Mouse (Mus musculus) neural tube, embryonic 15.5 days (tissue): ENCODE measurements around the gene Auts2. TPM values are rescaled to one million over a fixed set of nuclear protein-coding genes. Genes with fewer than 3 reads are reported as not detected.

Experiments used
- ATAC-seq: fragments of 200-750 bp; cut with Nextera tagmentation; 2 replicates; pipeline ENCODE4 v1.8.0; 2017; ENCODE audit warnings: mild to moderate bottlenecking, moderate TSS enrichment, moderate library complexity; ENCODE audit not compliant: low FRiP score
- H3K27ac ChIP-seq: fragments of 300-500 bp; sonication (generic); replicated peaks from 2 replicates; pipeline ENCODE4 v1.5.1; 2015; ENCODE audit warnings: mild to moderate bottlenecking, inconsistent platforms
- H3K27me3 ChIP-seq: fragments of 300-500 bp; sonication (generic); replicated peaks from 2 replicates; pipeline ENCODE4 v1.6.1; 2015; ENCODE audit warnings: inconsistent platforms
- H3K36me3 ChIP-seq: fragments of 300-500 bp; sonication (generic); 2 replicates; pipeline ENCODE4 v1.6.1; 2015; ENCODE audit warnings: inconsistent platforms
- H3K4me1 ChIP-seq: fragments of 300-500 bp; sonication (generic); 2 replicates; pipeline ENCODE4 v1.6.1; 2015; ENCODE audit warnings: inconsistent platforms
- H3K4me2 ChIP-seq: fragments of 300-500 bp; sonication (generic); 2 replicates; pipeline ENCODE4 v1.6.1; 2015; ENCODE audit warnings: inconsistent platforms, mild to moderate bottlenecking, moderate library complexity
- H3K4me3 ChIP-seq: fragments of 300-500 bp; sonication (generic); replicated peaks from 2 replicates; pipeline ENCODE4 v1.5.1; 2015; ENCODE audit warnings: mild to moderate bottlenecking, inconsistent platforms
- H3K9ac ChIP-seq: fragments of 300-500 bp; sonication (generic); replicated peaks from 2 replicates; pipeline ENCODE4 v1.6.1; 2015; ENCODE audit warnings: mild to moderate bottlenecking, inconsistent platforms
- H3K9me3 ChIP-seq: fragments of 300-500 bp; sonication (generic); replicated peaks from 2 replicates; pipeline ENCODE4 v1.6.1; 2016; ENCODE audit warnings: inconsistent platforms
- WGBS: fragments of 180-500 bp; shearing (Covaris S2); methylation state at CpG from one replicate; pipeline ENCODE4 v1.1.7; 2015; ENCODE audit warnings: mixed read lengths; 5-methylcytosine and 5-hydroxymethylcytosine counted together
- polyA plus RNA-seq: library from polyadenylated mRNA; unstranded; fragments of >200 nt; fragmentation: Nextera tagmentation; extraction: Ambion mirVana; gene quantifications from 2 replicates; pipeline ENCODE4 v1.2.1, GENCODE M21; 2015

Auts2 gene
- polyA plus RNA-seq, 1 experiment from 2014 or later: 52.5 TPM

DNA sequence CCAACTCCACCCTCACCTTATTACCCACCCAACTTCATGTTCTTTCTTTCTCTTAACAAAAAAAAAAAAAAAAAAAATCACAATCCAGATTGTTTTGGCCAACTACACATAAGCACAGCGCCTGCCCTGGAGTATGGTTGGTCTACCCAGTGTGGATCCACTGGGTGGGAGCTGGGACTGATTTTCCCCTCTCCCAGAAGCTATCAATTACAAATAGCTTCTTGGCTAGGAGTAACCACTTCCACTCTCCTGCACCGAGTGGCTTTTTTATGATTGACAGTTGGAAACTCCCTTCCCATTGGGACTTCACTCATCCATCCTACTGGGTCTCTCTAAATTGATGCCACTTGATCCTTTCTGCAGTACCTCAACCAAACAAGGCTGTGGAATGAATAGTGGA lies 170.5 kb downstream of the Auts2 start:
- Histone ChIP-seq H3K27ac (no peak overlapping the region), H3K9me3 (no peaks in the 10 kb centered on the region), H3K27me3 (no peaks in the 10 kb centered on the region), H3K36me3 (no peaks in the 10 kb centered on the region), H3K9ac (no peak overlapping the region), H3K4me2 (no peak overlapping the region), H3K4me3 (no peak overlapping the region), H3K4me1 (peaks cover 36% of the 10 kb centered on the region)
- WGBS: 74% methylated on average over 2 of the region's 2 CpGs
- ATAC-seq: no peak

DNA sequence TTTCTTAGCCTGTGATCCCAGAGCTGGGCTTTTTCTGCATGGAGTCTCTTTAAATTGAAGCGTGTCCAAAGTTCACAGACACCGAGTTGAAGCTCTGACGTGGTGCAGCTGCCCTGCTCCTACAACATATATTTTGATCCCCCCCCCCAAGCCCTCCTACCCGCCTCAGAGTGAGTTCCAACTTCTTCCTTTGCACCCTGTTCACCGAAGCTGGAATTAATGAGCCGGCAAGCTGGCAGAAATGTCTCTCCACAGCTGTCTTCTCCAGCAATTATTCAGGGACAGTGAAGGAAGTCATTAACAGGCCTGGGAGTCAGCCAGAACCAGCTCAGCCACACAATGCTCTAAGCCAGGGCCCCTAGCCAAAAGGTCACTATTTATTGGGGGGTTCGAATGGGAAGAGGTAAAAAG lies 174.5 kb downstream of the Auts2 start:
- H3K4me2 ChIP-seq: no peak overlapping the region
- H3K36me3 ChIP-seq: no peaks in the 10 kb centered on the region
- H3K9me3 ChIP-seq: no peaks in the 10 kb centered on the region
- no peak overlapping the region for H3K9ac ChIP-seq
- H3K27me3 ChIP-seq: no peaks in the 10 kb centered on the region
- 4% methylated on average over 7 of the region's 7 CpGs for WGBS
- peaks cover 40% of the 10 kb centered on the region for H3K4me1 ChIP-seq
- H3K4me3 ChIP-seq: no peak overlapping the region
- peak; percentile 69 for ATAC-seq
- H3K27ac ChIP-seq: no peak overlapping the region

DNA sequence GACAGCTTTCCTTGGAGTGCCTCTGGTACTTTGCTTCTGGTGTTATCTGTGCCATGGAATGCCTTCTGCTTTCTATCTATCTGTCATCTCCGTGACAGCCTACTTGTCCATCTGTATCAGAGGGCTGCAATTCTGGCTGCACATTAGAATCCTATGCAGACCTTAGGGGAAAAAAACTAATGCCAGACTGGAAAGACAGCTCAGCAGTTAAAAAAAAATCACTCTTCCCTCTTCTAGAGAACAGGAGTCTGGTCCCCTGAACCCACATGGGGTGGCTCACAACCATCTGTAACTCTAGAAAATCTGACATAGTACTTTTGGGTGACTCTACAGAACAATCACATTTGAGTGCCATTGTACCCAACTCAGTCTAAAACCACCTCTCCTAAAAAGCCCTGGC lies 181.9 kb downstream of the Auts2 start:
- WGBS: 85% methylated on average over 1 of the region's 1 CpGs
- no peaks in the 10 kb centered on the region for H3K36me3 ChIP-seq
- H3K9me3 ChIP-seq: no peaks in the 10 kb centered on the region
- H3K4me1 ChIP-seq: peaks cover 7% of the 10 kb centered on the region; the same call in 1 of the 2 replicates
- H3K27ac ChIP-seq: no peak overlapping the region
- no peak overlapping the region for H3K4me2 ChIP-seq
- H3K9ac ChIP-seq: no peak overlapping the region
- ATAC-seq: no peak
- H3K27me3 ChIP-seq: no peaks in the 10 kb centered on the region
- no peak overlapping the region for H3K4me3 ChIP-seq

- Histone ChIP-seq H3K4me3 (no peak overlapping the region), H3K4me1 (peaks cover 2% of the 10 kb centered on the region; the same call in 1 of the 2 replicates), H3K27ac (no peak overlapping the region), H3K36me3 (no peaks in the 10 kb centered on the region), H3K9me3 (no peaks in the 10 kb centered on the region), H3K27me3 (no peaks in the 10 kb centered on the region), H3K4me2 (no peak overlapping the region), H3K9ac (no peak overlapping the region)
- no peak for ATAC-seq
- 66% methylated on average over 5 of the region's 5 CpGs for WGBS
Measured at GRCm38 (mm10) chr5:132357726-132358125, 185.4 kb downstream of the Auts2 start.

DNA sequence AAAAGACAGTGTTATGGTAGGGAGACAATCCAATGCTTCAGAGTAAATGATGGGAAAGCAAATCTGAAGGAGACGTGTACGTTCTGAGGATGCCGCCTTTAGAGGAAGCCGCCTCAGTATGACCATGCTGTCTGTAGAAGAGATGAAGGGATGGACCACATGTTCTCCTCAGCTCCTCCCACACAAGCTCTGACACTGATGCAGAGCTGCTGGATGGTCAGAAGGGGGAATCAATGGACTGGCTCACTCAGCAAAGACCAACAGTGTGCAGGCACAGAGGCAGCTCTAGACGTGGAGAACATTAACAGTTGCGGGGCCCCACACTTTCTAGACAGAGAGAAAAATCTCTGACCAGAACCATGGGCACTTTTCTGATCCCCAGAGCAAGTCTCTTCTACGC lies 187.2 kb downstream of the Auts2 start:
- 0 out of 2 replicates have a peak, but pooled peaks cover 2% of the 10 kb centered on the region for H3K4me1 ChIP-seq
- no peak overlapping the region for H3K4me2 ChIP-seq
- H3K4me3 ChIP-seq: no peak overlapping the region
- no peak overlapping the region for H3K27ac ChIP-seq
- ATAC-seq: no peak
- no peaks in the 10 kb centered on the region for H3K27me3 ChIP-seq
- no peak overlapping the region for H3K9ac ChIP-seq
- H3K36me3 ChIP-seq: no peaks in the 10 kb centered on the region
- no peaks in the 10 kb centered on the region for H3K9me3 ChIP-seq
- 80% methylated on average over 7 of the region's 7 CpGs for WGBS

GRCm38 (mm10) chr5:132352437-132352836 lies 190.7 kb downstream of the Auts2 start:
- WGBS: 17% methylated on average over 1 of the region's 1 CpGs
- Histone ChIP-seq H3K27me3 (no peaks in the 10 kb centered on the region), H3K4me3 (no peak overlapping the region), H3K9ac (no peak overlapping the region), H3K4me2 (no peak overlapping the region), H3K4me1 (0 out of 2 replicates have a peak, but pooled peaks cover 2% of the 10 kb centered on the region), H3K27ac (no peak overlapping the region), H3K9me3 (no peaks in the 10 kb centered on the region), H3K36me3 (no peaks in the 10 kb centered on the region)
- ATAC-seq: no peak

GRCm38 (mm10) chr5:132351139-132351538 lies 192.0 kb downstream of the Auts2 start:
- H3K9me3 ChIP-seq: no peaks in the 10 kb centered on the region
- ATAC-seq: no peak
- H3K27ac ChIP-seq: no peak overlapping the region
- H3K9ac ChIP-seq: no peak overlapping the region
- no peaks in the 10 kb centered on the region for H3K27me3 ChIP-seq
- H3K4me3 ChIP-seq: no peak overlapping the region
- no peaks in the 10 kb centered on the region for H3K36me3 ChIP-seq
- H3K4me2 ChIP-seq: no peak overlapping the region
- 0 out of 2 replicates have a peak, but pooled peaks cover 2% of the 10 kb centered on the region for H3K4me1 ChIP-seq

DNA sequence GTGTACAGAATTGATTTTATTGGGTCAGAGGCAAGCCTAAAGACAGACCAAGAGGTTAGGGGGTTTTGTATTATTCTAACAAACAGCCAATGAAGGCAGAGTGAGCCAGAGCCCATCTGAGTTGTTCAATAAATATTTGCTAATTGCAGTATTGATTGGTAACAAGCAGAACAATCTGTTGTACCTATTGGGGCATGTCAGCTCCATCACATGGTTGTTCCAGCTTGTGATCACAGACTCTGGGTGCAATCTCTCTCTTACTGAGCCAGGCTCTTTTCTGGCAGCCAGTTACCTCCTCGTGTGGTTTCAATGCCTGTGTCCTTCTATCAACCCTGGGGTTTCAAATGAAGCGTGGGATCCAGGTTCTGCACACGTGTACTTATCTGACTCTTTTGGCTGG lies 201.8 kb downstream of the Auts2 start:
- no peaks in the 10 kb centered on the region for H3K27me3 ChIP-seq
- no peak overlapping the region for H3K4me2 ChIP-seq
- H3K36me3 ChIP-seq: no peaks in the 10 kb centered on the region
- no peak overlapping the region for H3K4me3 ChIP-seq
- ATAC-seq: no peak
- H3K9ac ChIP-seq: no peak overlapping the region
- no peak overlapping the region for H3K27ac ChIP-seq
- 63% methylated on average over 3 of the region's 3 CpGs for WGBS
- H3K9me3 ChIP-seq: no peaks in the 10 kb centered on the region
- peaks cover 34% of the 10 kb centered on the region for H3K4me1 ChIP-seq

- no peaks in the 10 kb centered on the region for H3K27me3 ChIP-seq
- H3K4me1 ChIP-seq: peaks cover 51% of the 10 kb centered on the region
Measured at GRCm38 (mm10) chr5:132337677-132338076, 205.5 kb downstream of the Auts2 start.

GRCm38 (mm10) chr5:132335719-132336118 lies 207.4 kb downstream of the Auts2 start:
- Histone ChIP-seq H3K4me2 (no peak overlapping the region), H3K27ac (no peak overlapping the region), H3K4me1 (peaks cover 55% of the 10 kb centered on the region), H3K4me3 (no peak overlapping the region), H3K9ac (no peak overlapping the region), H3K36me3 (no peaks in the 10 kb centered on the region), H3K27me3 (no peaks in the 10 kb centered on the region), H3K9me3 (no peaks in the 10 kb centered on the region)
- WGBS: 75% methylated on average over 4 of the region's 4 CpGs
- no peak for ATAC-seq

More at GRCm38 (mm10) chr5:132337677-132338076, 205.5 kb downstream of the Auts2 start:
- ATAC-seq: no peak
- Histone ChIP-seq H3K9ac (no peak overlapping the region), H3K36me3 (no peaks in the 10 kb centered on the region), H3K9me3 (no peaks in the 10 kb centered on the region), H3K4me3 (no peak overlapping the region), H3K27ac (no peak overlapping the region), H3K4me2 (no peak overlapping the region)
- 63% methylated on average over 3 of the region's 3 CpGs for WGBS

- H3K4me2 ChIP-seq: no peak overlapping the region
Measured at GRCm38 (mm10) chr5:132334796-132335195, 208.3 kb downstream of the Auts2 start.

DNA sequence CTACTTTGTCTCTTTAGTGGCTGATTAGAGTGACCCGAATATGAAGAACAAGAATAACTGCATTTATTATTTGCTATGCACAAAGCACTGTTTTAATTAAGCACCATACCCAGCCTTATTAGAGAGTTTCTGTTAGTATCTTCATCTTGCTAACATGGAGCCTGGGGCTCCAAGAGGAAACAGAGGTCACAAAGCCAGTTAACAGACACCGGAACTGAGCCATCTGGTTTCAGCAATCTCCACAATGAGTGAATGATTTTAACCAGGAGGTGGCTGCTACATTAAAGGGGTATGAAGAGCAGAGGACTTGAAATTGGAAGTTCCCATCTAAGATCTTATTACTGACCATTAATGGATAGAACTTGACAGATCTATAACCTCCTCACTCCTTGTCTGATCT lies 209.4 kb downstream of the Auts2 start:
- Histone ChIP-seq H3K36me3 (no peaks in the 10 kb centered on the region), H3K27me3 (no peaks in the 10 kb centered on the region), H3K9ac (no peak overlapping the region), H3K27ac (no peak overlapping the region), H3K4me1 (peaks cover 50% of the 10 kb centered on the region), H3K4me3 (no peak overlapping the region), H3K9me3 (no peaks in the 10 kb centered on the region), H3K4me2 (no peak overlapping the region)
- no peak for ATAC-seq
- WGBS: 58% methylated on average over 2 of the region's 2 CpGs

More at GRCm38 (mm10) chr5:132334796-132335195, 208.3 kb downstream of the Auts2 start:
- no peak overlapping the region for H3K4me3 ChIP-seq
- 63% methylated on average over 3 of the region's 3 CpGs for WGBS
- no peaks in the 10 kb centered on the region for H3K9me3 ChIP-seq
- no peak overlapping the region for H3K27ac ChIP-seq
- no peaks in the 10 kb centered on the region for H3K36me3 ChIP-seq
- H3K9ac ChIP-seq: no peak overlapping the region
- H3K4me1 ChIP-seq: peaks cover 60% of the 10 kb centered on the region
- ATAC-seq: no peak
- no peaks in the 10 kb centered on the region for H3K27me3 ChIP-seq

GRCm38 (mm10) chr5:132332521-132332920 lies 210.6 kb downstream of the Auts2 start:
- H3K4me1 ChIP-seq: peaks cover 45% of the 10 kb centered on the region
- WGBS: 51% methylated on average over 4 of the region's 4 CpGs
- no peak for ATAC-seq

More at GRCm38 (mm10) chr5:132332521-132332920, 210.6 kb downstream of the Auts2 start:
- no peaks in the 10 kb centered on the region for H3K27me3 ChIP-seq
- no peak overlapping the region for H3K4me3 ChIP-seq
- H3K9me3 ChIP-seq: no peaks in the 10 kb centered on the region
- H3K36me3 ChIP-seq: no peaks in the 10 kb centered on the region
- no peak overlapping the region for H3K4me2 ChIP-seq
- H3K27ac ChIP-seq: no peak overlapping the region
- H3K9ac ChIP-seq: no peak overlapping the region
